Mouse (Mus musculus): ENCODE measurements around the gene Rpl36. TPM values are rescaled to one million over a fixed set of nuclear protein-coding genes. Genes with fewer than 3 reads are reported as not detected.

The Rpl36 gene
- total and polyA plus RNA-seq, 3 experiments: 2,385 to 3,914 TPM; not detected in 1

GRCm38 (mm10) chr17:56656171-56656570 is 43.0 kb downstream of the Rpl36 start:
- DNase-seq (ENCODE audit: low read depth, low spot score): no peak
- Histone ChIP-seq H3K27ac (ENCODE audit: control insufficient read depth, low read depth, low read length) (no peak overlapping the region), H3K4me3 (ENCODE audit: control insufficient read depth in 1 of 2, insufficient read depth in 1 of 2, low read depth in 2 of 2, low read length in 2 of 2) (no peak overlapping the region), H3K36me3 (ENCODE audit: control insufficient read depth in 1 of 2, insufficient read depth in 2 of 2, low read length in 2 of 2) (no peaks in the 10 kb centered on the region), H3K79me2 (ENCODE audit: control insufficient read depth, insufficient read depth, low read length, poor library complexity) (no peaks in the 10 kb centered on the region), H3K9me3 (replicated peaks; ENCODE audit: insufficient read depth, low read length) (no peaks in the 10 kb centered on the region), H3K27me3 (ENCODE audit: control insufficient read depth in 1 of 2, insufficient read depth in 2 of 2, low read length in 2 of 2) (no peaks in the 10 kb centered on the region), H3K9ac (ENCODE audit: control insufficient read depth, low read depth, low read length, poor library complexity, severe bottlenecking) (no peak overlapping the region), H3K4me1 (ENCODE audit: control insufficient read depth in 1 of 2, insufficient read depth in 2 of 2, low read length in 2 of 2) (no peaks in the 10 kb centered on the region)
- TF ChIP-seq EP300 (IDR thresholded peaks at IDR 0.05; ENCODE audit: low read depth in 1 of 2, low read length in 2 of 2) (no peak), SMC3 (IDR thresholded peaks at IDR 0.05; ENCODE audit: low read depth, low read length) (no peak), TCF12 (IDR thresholded peaks at IDR 0.05; ENCODE audit: low read depth, low read length) (no peak), E2F4 (IDR thresholded peaks at IDR 0.05; ENCODE audit: borderline replicate concordance, low read depth, low read length) (no peak), RAD21 (IDR thresholded peaks at IDR 0.05; ENCODE audit: low read depth, low read length) (no peak), NELFE (IDR thresholded peaks at IDR 0.05; ENCODE audit: low read depth, low read length) (no peak), JUND (IDR thresholded peaks at IDR 0.05; ENCODE audit: low read depth, low read length) (no peak), NRF1 (IDR thresholded peaks at IDR 0.05; ENCODE audit: insufficient read depth, low read depth, low read length, poor library complexity, severe bottlenecking) (no peak), MEF2A (IDR thresholded peaks at IDR 0.05; ENCODE audit: extremely low read depth, insufficient replicate concordance, low read depth, low read length, poor library complexity, severe bottlenecking) (no peak), SIN3A (IDR thresholded peaks at IDR 0.05; ENCODE audit: low read length) (no peak), ZMIZ1 (IDR thresholded peaks at IDR 0.05; ENCODE audit: low read depth, low read length) (no peak), CHD1 (IDR thresholded peaks at IDR 0.05; ENCODE audit: low read depth, low read length) (no peak), POLR2AphosphoS5 (IDR thresholded peaks at IDR 0.05; ENCODE audit: borderline replicate concordance, low read depth, low read length) (no peak)

DNA sequence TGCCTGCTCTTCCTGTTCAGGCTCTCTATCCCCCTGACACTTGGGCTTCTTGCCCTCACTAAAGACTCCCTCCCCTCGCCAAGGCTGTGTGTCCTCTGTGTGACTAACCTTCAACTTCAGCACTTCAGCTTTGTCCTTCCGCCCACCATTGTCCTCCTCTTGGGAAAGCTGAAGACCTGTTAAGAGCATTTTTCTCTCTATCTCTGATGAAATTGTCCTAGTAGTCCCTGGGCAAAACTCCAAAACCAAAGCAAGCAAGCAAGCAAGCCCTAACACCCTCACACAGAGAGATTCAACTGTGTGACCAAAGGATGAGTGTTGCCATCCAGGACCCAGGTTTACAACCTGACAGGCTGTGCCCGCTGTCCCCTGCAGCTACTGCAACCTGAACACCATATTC is 50.4 kb downstream of the Rpl36 start:
- TF ChIP-seq ZMIZ1 (IDR thresholded peaks at IDR 0.05; ENCODE audit: low read depth, low read length) (no peak), CHD1 (IDR thresholded peaks at IDR 0.05; ENCODE audit: low read depth, low read length) (no peak), UBTF (IDR thresholded peaks at IDR 0.05; ENCODE audit: borderline replicate concordance, insufficient read depth, low read depth, low read length) (no peak), NRF1 (IDR thresholded peaks at IDR 0.05; ENCODE audit: insufficient read depth, low read depth, low read length, poor library complexity, severe bottlenecking) (no peak), EP300 (IDR thresholded peaks at IDR 0.05; ENCODE audit: low read depth in 1 of 2, low read length in 2 of 2) (no peak), BHLHE40 (IDR thresholded peaks at IDR 0.05; ENCODE audit: borderline replicate concordance, low read depth, low read length) (no peak), TCF12 (IDR thresholded peaks at IDR 0.05; ENCODE audit: low read depth, low read length) (no peak), MAFK (IDR thresholded peaks at IDR 0.05; ENCODE audit: borderline replicate concordance, low read depth, low read length) (no peak), MYB (IDR thresholded peaks at IDR 0.05; ENCODE audit: low read depth, low read length) (no peak), GABPA (IDR thresholded peaks at IDR 0.05; ENCODE audit: low read depth, low read length) (no peak), MEF2A (IDR thresholded peaks at IDR 0.05; ENCODE audit: extremely low read depth, insufficient replicate concordance, low read depth, low read length, poor library complexity, severe bottlenecking) (no peak), MAX (IDR thresholded peaks at IDR 0.05; ENCODE audit: low read length) (no peak), RAD21 (IDR thresholded peaks at IDR 0.05; ENCODE audit: low read depth, low read length) (no peak), POLR2A (IDR thresholded peaks at IDR 0.05; ENCODE audit: control insufficient read depth in 1 of 2, insufficient read depth in 1 of 2, low read depth in 1 of 2, low read length in 2 of 2, poor library complexity in 1 of 2) (no peak), MAZ (IDR thresholded peaks at IDR 0.05; ENCODE audit: low read depth, low read length) (no peak), ETS1 (IDR thresholded peaks at IDR 0.05; ENCODE audit: low read depth, low read length) (no peak), JUND (IDR thresholded peaks at IDR 0.05; ENCODE audit: low read depth, low read length) (no peak)
- no peaks in the 10 kb centered on the region for H3K36me3 ChIP-seq (ENCODE audit: control insufficient read depth in 1 of 2, insufficient read depth in 2 of 2, low read length in 2 of 2)
- H3K9ac ChIP-seq (ENCODE audit: control insufficient read depth, low read depth, low read length, poor library complexity, severe bottlenecking): no peak overlapping the region
- DNase-seq (ENCODE audit: low read depth, low spot score): no peak
- no peak overlapping the region for H3K4me3 ChIP-seq (ENCODE audit: control insufficient read depth in 1 of 2, insufficient read depth in 1 of 2, low read depth in 2 of 2, low read length in 2 of 2)
- H3K79me2 ChIP-seq (ENCODE audit: control insufficient read depth, insufficient read depth, low read length, poor library complexity): no peaks in the 10 kb centered on the region
- no peak overlapping the region for H3K27ac ChIP-seq (ENCODE audit: control insufficient read depth, low read depth, low read length)
- no peaks in the 10 kb centered on the region; a peak in 1 of 4 replicates for H3K4me1 ChIP-seq (ENCODE audit: control insufficient read depth in 1 of 2, insufficient read depth in 2 of 2, low read length in 2 of 2)
- H3K9me3 ChIP-seq (replicated peaks; ENCODE audit: insufficient read depth, low read length): no peaks in the 10 kb centered on the region
- no peaks in the 10 kb centered on the region for H3K27me3 ChIP-seq (ENCODE audit: control insufficient read depth in 1 of 2, insufficient read depth in 2 of 2, low read length in 2 of 2)

Measured in MEL (cell line).